Mouse (Mus musculus) B cell, adult 2 months (primary cell): ENCODE results near the gene Ccdc117.
A peak's percentile ranks its signal among the peaks of the same experiment; 100 is the strongest.
"Not testable (repeated sequence)": the region's sequence is repeated elsewhere in the genome, so short reads cannot be mapped to it uniquely, and the experiment has no call there.

Experiments
- DNase-seq, 2 experiments: peaks; one replicate each; pipeline ENCODE4 v3.0.0; 2022

Ccdc117 gene

GRCm38 (mm10) chr11:5509215-5510098, 32.5 kb downstream of the Ccdc117 start:
- no peak for DNase-seq

- peak; percentile 21 to 27 for DNase-seq
These were observed 36.0 kb downstream of the Ccdc117 start for GRCm38 (mm10) chr11:5505856-5506575.

GRCm38 (mm10) chr11:5502351-5503051, 39.5 kb downstream of the Ccdc117 start:
- DNase-seq, result no peak

GRCm38 (mm10) chr11:5500903-5501741, 40.9 kb downstream of the Ccdc117 start:
- no peak for DNase-seq

- DNase-seq, result peak; percentile 27 to 34
These were observed 41.9 kb downstream of the Ccdc117 start for GRCm38 (mm10) chr11:5499961-5500644.

GRCm38 (mm10) chr11:5498931-5499661, 42.9 kb downstream of the Ccdc117 start:
- DNase-seq, result no peak

GRCm38 (mm10) chr11:5498422-5498821, 43.6 kb downstream of the Ccdc117 start:
- DNase-seq, result no peak

- no peak for DNase-seq
These were observed 45.3 kb downstream of the Ccdc117 start for GRCm38 (mm10) chr11:5496559-5497248.

GRCm38 (mm10) chr11:5495906-5496305, 46.1 kb downstream of the Ccdc117 start:
- DNase-seq, result no peak

GRCm38 (mm10) chr11:5495286-5495832, 46.6 kb downstream of the Ccdc117 start:
- no peak for DNase-seq

- no peak for DNase-seq
These were observed 48.1 kb downstream of the Ccdc117 start for GRCm38 (mm10) chr11:5493869-5494268.

GRCm38 (mm10) chr11:5491912-5492311, 50.1 kb downstream of the Ccdc117 start:
- DNase-seq, result no peak

- DNase-seq, result no peak
These were observed 50.9 kb downstream of the Ccdc117 start for GRCm38 (mm10) chr11:5490989-5491656.

- not testable (repeated sequence) for DNase-seq
These were observed 52.6 kb downstream of the Ccdc117 start for GRCm38 (mm10) chr11:5489433-5489832.

GRCm38 (mm10) chr11:5485193-5486011, 56.6 kb downstream of the Ccdc117 start:
- DNase-seq, result peak; percentile 83 to 84

GRCm38 (mm10) chr11:5482581-5482980, 59.4 kb downstream of the Ccdc117 start:
- DNase-seq, result no peak
